Mouse (Mus musculus) left cerebral cortex, adult 2 months (tissue): Measurements from ENCODE around the gene Sec22a. TPM values are rescaled to one million over a fixed set of nuclear protein-coding genes. Genes with fewer than 3 reads are reported as not detected.

ENCODE experiments used
- DNase-seq, 2 experiments: peaks; one replicate each; pipeline ENCODE4 v3.0.0; 2021 to 2022; ENCODE audit warnings: low spot score in 2 of 2, mixed read lengths in 1 of 2; ENCODE audit errors: extremely low spot score in 1 of 2
- H3K27ac ChIP-seq: fragments of 200-600 bp; 2 replicates; pipeline ENCODE4 v1.8.1; 2022
- H3K4me3 ChIP-seq: fragments of 200-600 bp; 2 replicates; pipeline ENCODE4 v1.8.1; 2022
- CTCF ChIP-seq: fragments of 200-600 bp; IDR thresholded peaks from 2 replicates; pipeline ENCODE4 v1.8.1; 2022; ENCODE audit warnings: antibody characterized with exemption, mild to moderate bottlenecking, moderate library complexity
- intact Hi-C: fragments of 180-260 bp; cut with DNase I; formaldehyde crosslinking; loops from one replicate; pipeline ENCODE4 v1.15.1; 2025
- total RNA-seq, 2 experiments: library from RNA; stranded (reverse); gene quantifications; 2 replicates each; pipeline ENCODE4 v1.2.3; 2021

The Sec22a gene
- total RNA-seq, 2 experiments from 2014 or later, result 12.9 to 14.1 TPM

DNA sequence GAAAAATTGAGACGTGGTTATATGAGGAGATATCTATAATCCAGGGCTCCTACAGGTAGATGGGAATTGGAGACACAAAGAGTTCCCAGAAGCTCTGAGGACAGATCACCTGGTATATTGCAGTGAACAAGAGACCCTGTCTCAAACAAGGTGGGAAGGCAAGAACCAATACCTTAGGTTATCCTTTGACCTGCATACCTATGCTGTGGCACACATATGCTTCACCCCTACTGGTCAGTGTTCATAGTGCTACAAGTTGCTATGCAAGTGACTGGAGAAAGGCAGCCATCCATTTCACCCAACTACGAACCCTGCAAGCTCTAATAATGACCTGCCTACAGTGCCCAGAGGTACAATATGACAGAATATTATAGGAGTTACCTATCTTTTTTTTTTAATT is 1.5 kb downstream of the Sec22a start:
- no peak overlapping the region for H3K4me3 ChIP-seq
- intact Hi-C loops, result loop anchor here (5.0 kb wide), 1 partner anchor 265 kb away; no protein-coding TSS in a partner anchor
- no peak; the same call in 1 of the 2 replicates for TF ChIP-seq CTCF
- no peak for DNase-seq
- no peak overlapping the region for H3K27ac ChIP-seq

DNA sequence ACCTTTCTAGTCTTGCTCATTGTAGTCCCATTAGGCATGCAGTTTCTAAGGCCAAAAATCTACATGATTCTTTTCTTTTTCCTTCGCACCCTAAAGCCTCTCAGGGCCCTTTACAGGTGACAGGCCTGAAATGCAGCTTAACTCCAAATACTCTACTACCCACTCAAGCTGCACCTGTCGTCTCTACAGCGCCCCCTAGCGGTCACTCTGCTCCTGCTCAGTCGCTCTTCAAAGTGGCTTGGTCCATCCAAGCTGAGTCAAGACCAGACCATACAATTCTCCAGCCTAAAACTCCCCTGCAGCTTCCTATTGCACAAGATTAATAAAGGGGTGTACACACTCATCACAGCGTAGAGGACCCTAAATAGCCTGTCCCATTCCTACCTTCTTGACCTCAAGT is 3.1 kb downstream of the Sec22a start:
- TF ChIP-seq CTCF, result peak; percentile 68
- Histone ChIP-seq H3K4me3 (no peak overlapping the region), H3K27ac (no peak overlapping the region)
- DNase-seq, result peak; percentile 24 to 29
- intact Hi-C loops, result loop anchor here (5.0 kb wide), 1 partner anchor 267 kb away; no protein-coding TSS in a partner anchor

DNA sequence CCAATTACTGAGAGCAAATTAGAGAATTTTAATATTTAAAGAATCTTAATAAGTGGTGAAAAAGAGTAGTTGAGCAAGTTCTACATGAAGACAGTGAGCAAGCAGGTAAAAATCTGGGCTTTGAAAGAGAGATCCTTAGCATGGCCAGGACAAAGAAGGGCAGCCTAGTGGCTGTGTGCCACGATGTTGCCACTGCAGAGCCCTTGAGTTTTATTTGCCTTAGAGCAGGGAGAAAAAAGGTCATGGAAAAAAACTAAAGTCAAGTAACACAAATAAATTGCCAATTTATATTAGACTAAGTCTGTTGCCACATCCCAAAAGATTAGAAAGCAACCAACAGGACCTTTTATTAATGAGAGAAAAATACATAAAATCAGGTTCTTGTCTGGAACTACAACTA is 6.3 kb downstream of the Sec22a start:
- no peak for DNase-seq
- H3K4me3 ChIP-seq, result no peak overlapping the region
- intact Hi-C loops, result no loop called here

DNA sequence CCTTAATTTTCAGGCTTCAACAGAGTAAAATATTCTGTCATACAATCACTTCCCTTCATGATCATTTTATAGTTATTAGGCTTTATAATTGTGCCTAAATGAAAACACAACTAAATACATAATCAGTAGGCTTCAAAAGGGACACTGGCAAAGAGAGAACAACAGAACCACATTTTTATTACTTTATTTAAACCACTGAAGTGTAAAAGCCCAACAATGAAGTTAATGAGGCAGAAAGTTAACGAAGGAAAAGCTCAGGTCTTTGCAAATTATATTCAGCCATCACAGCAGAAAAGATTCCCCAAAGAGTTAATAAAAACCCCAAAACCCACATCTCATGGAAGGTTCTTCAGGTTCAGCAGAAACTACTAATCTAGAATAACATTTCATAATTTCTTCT is 33.3 kb downstream of the Sec22a start:
- intact Hi-C loops, result no loop called here
- TF ChIP-seq CTCF, result no peak

More for the DNA sequence above, 6.3 kb downstream of the Sec22a start:
- no peak for TF ChIP-seq CTCF
- H3K27ac ChIP-seq, result no peak overlapping the region

DNA sequence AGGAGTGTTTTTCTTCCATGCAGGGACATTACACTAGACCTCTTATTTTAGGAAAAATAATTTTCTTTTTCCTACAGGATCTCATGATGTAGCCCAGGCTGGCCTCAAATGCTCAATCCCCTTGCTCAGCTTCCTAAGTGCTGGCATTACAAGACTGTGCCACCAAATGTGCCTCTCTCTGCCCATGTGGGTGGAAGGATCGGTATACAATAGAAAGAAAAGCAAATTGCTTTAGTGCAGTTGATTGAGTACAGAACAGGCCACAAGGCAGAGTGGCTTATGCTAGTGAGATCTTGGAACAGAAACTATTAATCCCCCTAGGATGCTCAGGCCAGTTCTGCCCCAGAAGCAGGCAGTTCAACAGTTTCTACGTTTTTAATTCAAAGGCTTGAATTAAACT is 43.9 kb downstream of the Sec22a start:
- no peak for TF ChIP-seq CTCF
- no peak overlapping the region for H3K4me3 ChIP-seq
- DNase-seq, result no peak
- H3K27ac ChIP-seq, result no peak overlapping the region
- intact Hi-C loops, result loop anchor here (1.0 to 5.0 kb wide), 4 partner anchors 218 to 498 kb away; no protein-coding TSS in a partner anchor

More for the DNA sequence above, 33.3 kb downstream of the Sec22a start:
- no peak for DNase-seq
- no peak overlapping the region for H3K27ac ChIP-seq
- no peak overlapping the region for H3K4me3 ChIP-seq

DNA sequence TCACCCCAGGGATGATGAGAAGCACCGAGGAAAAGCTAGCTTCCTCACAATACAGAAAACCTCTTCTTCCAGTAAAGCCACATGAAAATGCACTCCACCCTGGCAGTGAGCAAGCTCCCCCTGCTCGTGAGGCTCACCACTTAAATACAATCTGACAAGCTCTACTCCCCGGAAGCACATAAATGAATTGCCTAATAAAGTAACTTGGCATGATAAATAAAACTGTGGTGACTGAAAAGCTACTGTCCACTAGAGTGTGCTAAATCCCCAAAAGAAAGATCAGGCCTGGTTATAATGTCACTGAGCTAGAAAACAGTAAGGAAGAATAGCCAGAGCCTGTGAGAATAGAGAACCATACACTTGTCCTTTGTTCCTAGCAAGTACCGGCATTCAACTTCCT is 44.4 kb downstream of the Sec22a start:
- H3K4me3 ChIP-seq, result no peak overlapping the region
- DNase-seq, result peak in 1 of 2 experiments; percentile 9
- peak; percentile 75 for TF ChIP-seq CTCF
- no peak overlapping the region for H3K27ac ChIP-seq
- intact Hi-C loops, result loop anchor here (1.0 to 5.0 kb wide), 4 partner anchors 218 to 498 kb away; no protein-coding TSS in a partner anchor

DNA sequence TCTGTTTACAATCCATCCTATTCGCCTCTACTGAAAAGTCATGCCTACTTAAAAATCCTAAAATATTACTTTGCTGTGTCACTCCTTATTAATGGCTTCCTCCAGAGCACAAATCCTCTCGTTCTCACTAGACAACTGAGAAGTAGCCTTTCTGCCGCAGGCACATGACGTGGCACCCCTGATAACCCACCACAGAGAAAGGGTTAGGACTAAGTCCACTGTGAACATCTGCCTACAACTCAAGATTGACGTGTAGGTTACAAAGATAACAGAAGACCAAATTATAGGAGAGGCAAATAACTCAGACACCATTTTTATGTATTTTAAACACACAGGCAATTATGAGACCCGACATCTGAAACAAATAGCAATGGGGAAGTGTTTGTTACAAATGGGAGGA is 45.3 kb downstream of the Sec22a start:
- H3K4me3 ChIP-seq, result no peak overlapping the region
- H3K27ac ChIP-seq, result no peak overlapping the region
- intact Hi-C loops, result loop anchor here (5.0 kb wide), 3 partner anchors 219 to 399 kb away; no protein-coding TSS in a partner anchor
- no peak for DNase-seq
- no peak for TF ChIP-seq CTCF

DNA sequence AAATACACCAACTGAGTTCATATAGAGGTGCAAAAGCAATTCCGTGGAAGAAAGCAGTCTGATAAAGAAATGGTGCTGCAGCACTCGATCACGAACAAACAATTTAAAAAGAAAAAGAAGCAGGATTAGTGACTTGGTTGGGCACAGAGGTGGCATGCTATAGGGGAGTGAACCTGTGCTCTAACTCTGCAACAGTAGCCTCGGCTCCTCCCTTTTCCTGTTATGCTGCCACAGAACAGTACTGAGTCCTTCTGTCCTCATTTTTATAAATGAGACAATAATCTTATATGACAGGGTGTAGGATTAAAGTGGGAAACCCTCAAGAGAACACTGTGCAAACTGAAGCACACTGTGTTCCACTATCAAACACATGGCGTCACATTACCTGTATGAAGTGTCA is 46.3 kb downstream of the Sec22a start:
- intact Hi-C loops, result loop anchor here (5.0 kb wide), 3 partner anchors 220 to 400 kb away; no protein-coding TSS in a partner anchor
- H3K27ac ChIP-seq, result no peak overlapping the region
- no peak for DNase-seq
- H3K4me3 ChIP-seq, result no peak overlapping the region
- TF ChIP-seq CTCF, result no peak

DNA sequence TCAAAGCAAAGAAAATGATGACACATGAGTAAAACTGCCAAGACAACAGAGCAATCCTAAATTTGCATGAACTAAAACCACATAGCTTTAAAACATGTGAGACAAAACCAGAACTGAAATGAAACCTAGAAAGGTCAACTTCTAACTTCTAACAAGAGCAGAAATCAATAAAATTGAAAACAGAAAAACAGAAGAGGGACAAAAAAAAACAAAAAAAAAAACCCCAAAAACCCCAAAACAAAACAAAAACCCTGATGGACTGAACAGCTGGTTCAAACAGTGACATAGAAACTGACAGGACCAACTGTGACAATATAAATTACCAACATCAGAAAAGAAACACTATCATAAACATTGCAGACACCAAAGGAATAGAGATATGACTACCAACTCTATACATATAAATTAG is 46.9 kb downstream of the Sec22a start:
- H3K4me3 ChIP-seq, result no peak overlapping the region
- intact Hi-C loops, result loop anchor here (5.0 kb wide), 3 partner anchors 220 to 400 kb away; no protein-coding TSS in a partner anchor
- TF ChIP-seq CTCF, result no peak
- DNase-seq, result no peak
- no peak overlapping the region for H3K27ac ChIP-seq

DNA sequence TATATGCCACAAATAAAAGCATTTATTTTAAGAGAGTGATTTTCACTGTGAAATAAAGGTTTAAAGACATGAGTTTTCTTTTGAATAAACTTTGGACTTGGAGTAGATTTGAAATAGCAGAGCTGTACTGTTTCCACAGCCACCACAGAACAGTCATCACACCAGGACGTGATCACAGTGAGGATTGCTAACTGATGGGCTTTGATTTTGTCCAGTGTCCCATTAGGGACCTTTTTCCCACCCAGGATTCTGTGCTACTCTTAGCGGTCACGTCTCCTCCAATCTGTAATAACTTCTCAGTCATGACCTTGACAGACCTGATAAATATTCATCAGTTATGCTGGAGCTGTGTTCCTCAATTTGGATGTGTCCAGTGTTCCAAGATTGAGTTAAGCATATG is 48.2 kb downstream of the Sec22a start:
- intact Hi-C loops, result loop anchor here (5.0 kb wide), 3 partner anchors 222 to 402 kb away; no protein-coding TSS in a partner anchor
- Histone ChIP-seq H3K27ac (no peak overlapping the region), H3K4me3 (no peak overlapping the region)
- no peak for DNase-seq
- TF ChIP-seq CTCF, result no peak

DNA sequence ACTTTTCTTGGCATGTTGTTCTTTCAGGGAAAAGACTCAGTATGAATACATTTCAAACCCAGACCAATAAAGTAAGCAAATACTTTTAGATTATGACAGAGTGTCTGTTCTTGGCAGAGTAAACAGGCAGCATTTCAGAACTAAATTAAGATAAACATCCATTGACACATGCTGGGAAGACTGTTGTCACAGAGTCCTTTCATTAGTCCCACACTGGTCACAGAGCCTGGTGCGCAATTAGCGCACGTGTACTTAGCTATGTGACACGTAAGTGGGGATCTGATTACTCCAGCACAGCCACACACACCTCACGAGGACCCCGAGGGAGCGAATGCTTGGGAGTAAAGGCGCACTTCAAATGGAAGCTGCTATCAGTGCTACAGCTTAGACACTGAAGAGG is 52.1 kb downstream of the Sec22a start:
- H3K4me3 ChIP-seq, result no peak overlapping the region
- intact Hi-C loops, result no loop called here
- no peak overlapping the region for H3K27ac ChIP-seq
- DNase-seq, result no peak
- TF ChIP-seq CTCF, result no peak

DNA sequence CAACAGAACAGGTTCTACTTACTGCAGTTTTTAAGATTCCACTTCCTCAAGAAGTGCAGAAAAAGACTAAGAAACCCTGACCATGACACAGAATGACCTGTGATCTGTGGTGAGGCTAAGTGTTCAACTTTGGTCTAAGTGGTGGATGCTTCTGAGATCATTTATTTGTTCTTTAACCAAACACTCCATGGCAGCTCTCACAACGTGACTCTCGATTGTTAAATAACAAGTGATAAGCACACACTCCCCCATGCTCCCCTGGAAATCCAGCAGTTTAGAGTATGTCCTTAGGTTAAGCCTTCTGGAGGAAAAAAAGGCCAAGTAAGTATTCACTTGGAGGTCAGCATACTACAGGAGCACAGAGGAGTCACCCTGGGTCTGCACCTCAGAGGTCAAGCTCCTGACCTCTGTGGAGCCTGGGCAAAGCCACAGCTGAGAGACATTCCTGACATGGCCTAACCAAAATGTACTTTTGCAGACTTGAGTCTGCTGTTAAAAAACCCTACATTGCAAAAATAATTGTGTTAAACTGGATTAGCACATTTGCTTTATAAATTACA is 53.1 kb downstream of the Sec22a start:
- Histone ChIP-seq H3K27ac (no peak overlapping the region), H3K4me3 (no peak overlapping the region)
- no peak for TF ChIP-seq CTCF
- intact Hi-C loops, result no loop called here
- no peak for DNase-seq

DNA sequence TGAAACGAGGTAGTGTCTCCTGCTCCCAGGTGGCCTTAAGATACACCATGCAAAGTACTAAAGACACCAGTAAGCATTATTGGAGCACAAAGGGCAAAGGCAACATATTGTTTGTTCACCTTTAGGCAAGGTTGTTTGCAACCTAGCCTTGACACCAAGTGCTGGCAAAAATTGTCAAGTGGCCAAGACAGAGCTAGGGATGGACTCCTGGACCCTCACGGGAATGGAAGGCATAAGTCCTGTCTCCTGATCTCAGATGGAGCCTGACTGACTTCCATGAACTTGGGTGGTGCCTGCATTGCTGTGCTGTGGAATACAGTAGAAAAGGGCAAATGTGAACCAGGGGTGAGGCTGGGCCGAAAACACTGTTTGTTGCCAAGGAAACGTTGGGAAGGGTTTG is 54.1 kb downstream of the Sec22a start:
- intact Hi-C loops, result no loop called here
- no peak for TF ChIP-seq CTCF
- Histone ChIP-seq H3K4me3 (no peak overlapping the region), H3K27ac (no peak overlapping the region)
- no peak for DNase-seq
